Mouse (Mus musculus): ENCODE results near the gene Nt5dc2. TPM values are rescaled to one million over a fixed set of nuclear protein-coding genes. Genes with fewer than 3 reads are reported as not detected.

Gene Nt5dc2
- total RNA-seq, 2 experiments from 2014 or later, result 1.9 to 4.6 TPM

DNA sequence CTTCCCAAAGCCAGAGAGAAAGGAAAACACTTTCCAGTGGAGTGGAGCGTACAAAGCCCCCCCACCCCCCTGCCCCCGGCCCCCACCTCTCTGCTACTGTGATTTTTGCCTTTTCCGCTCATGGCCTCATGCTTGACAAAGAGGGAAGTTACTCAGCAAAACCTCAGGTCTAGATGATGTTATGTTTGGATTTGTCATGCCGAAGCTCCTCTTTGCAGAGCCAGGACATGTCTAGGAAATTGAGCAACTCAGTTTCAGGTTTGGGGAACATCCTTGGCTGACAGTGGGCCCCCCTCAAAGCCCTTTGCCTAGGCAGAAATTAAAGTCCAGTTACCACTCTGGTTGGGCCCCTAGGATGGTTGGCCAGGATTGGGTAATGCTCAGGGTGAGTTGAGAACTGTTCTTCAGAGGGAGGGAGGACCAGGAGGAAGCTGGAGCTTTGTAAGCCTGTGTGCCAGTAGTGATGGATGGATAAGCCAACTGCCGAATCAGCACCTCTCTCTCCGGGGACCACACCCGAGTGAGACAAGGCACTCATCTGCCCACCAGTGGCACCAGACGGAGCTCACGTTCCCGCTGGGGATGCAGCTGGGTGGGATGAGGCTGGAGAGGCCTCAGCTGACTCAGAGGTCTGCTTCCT is 35.3 kb downstream of the Nt5dc2 start:
- no peak for DNase-seq (ENCODE audit: low spot score in 2 of 2)

DNA sequence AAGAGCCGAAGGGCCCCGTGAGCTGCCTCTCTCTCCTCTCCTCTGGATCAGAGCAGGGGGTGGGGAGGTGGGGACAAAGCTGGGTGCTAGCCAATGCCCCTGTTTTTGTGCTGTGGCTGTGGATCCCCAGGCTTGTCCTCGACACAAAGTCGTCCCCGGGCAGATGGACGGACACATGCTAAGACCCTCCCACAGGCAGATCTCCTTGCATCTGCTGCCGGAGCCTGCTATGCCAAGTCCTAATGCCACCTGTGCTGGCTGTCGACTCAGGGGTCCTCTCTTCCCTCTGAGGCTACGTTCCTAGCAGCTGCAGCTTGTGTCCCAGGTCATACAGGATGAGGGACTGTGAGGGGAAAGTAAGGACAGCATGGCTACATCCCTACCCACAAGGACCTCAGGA is 36.0 kb downstream of the Nt5dc2 start:
- no peak for DNase-seq (ENCODE audit: low spot score in 2 of 2)

DNA sequence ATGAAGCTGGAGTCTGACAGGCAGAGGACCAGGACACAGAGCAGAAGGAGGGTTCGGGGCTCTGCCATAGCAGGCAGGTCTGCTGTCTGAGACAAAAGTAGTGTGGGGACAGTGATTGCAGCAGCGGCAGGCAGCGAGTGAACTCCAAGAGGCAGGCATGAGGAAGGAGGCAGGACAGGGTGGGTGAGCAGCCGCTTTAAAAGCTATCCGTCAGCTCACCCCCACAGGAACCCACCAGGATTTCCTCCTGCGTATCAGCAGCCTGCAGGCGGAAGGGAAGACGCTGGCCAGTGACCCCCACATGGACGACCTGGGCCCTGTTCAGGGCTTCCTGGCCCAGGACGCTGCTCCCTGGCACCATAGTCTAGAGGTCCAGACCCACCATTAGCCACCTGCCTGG is 37.6 kb downstream of the Nt5dc2 start, which contains the start of gene Stab1:
Gene Stab1 (minus strand): TSS at position 217 of the 400 bp plus-strand sequence.
- DNase-seq (ENCODE audit: low spot score in 2 of 2), result no peak

DNA sequence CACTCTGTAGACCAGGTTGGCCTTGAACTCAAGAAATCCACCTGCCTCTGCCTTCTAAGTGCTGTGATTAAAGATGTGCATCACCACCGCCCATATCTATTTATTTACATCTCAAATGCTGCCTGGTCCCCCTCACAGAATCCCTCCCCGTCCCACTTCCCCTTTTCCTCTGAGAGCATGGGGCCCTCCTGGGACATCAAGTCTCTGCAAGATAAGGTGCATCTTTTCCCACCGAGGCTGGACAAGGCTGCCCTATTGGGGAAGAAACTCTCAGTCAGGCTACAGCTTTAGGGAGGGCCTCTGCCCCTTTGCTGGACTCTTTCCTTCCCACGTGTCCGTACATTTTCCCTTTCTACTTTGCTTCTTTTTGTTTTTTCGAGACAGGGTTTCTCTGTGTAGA is 38.7 kb downstream of the Nt5dc2 start:
- DNase-seq (ENCODE audit: low spot score in 2 of 2), result no peak

DNA sequence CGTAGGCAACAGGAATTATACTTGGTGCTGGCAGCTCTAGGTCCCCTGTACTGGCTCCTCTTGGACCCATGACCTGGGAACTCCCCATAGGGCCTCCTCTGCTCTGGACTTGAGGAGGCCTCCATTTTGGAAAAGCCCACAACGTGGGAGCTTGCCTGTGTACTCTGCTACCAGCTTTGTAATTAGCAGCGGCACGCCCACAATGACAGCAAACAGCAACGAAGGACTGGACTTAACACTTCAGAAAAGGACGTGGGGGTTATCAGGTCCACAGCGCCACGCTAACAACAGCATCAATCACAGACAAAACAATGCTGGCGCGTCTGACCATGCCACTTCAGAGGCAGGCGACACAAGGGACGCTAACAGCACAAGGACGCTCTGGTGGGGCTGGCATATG is 40.1 kb downstream of the Nt5dc2 start:
- DNase-seq (ENCODE audit: low spot score in 2 of 2), result no peak

DNA sequence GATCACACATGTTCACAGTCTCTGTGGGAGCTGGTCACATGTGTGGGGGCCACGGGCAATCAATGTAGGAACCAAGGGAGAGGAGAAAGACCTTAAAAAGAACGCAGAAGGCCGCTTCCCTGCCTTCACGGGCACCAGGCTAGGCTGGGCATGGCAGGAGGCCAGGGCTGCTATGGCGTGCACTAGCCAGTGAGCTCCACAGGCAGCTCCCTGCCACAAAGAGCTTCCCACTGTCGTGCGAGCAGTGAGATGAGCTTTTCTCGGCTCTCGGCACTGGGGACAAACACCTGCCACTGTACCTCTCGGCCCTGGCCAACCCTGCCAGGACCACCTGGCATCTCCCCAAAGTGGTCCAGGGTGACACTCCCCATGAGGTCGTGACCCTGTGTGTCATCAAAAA is 40.5 kb downstream of the Nt5dc2 start:
- no peak for DNase-seq (ENCODE audit: low spot score in 2 of 2)

DNA sequence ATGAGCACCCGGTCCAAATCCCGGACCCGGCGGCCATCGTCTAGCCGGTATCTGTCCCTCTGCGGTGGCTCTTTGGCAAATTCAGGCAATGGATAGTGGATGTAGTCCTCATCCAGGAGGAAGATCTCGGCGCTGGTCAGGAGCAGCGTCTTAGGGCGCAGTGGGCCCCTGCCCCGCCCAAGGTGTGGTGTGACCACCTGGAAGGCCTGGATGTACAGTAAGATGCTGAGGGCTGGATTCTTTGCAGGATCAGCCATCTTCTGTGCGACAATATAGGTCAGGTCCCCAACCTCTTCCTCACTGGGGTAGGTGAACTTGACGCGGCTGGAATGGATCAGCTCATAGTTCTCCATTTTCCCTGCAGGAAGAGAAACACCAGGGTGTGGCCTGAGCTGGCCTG is 41.0 kb downstream of the Nt5dc2 start:
- DNase-seq (ENCODE audit: low spot score in 2 of 2), result no peak

DNA sequence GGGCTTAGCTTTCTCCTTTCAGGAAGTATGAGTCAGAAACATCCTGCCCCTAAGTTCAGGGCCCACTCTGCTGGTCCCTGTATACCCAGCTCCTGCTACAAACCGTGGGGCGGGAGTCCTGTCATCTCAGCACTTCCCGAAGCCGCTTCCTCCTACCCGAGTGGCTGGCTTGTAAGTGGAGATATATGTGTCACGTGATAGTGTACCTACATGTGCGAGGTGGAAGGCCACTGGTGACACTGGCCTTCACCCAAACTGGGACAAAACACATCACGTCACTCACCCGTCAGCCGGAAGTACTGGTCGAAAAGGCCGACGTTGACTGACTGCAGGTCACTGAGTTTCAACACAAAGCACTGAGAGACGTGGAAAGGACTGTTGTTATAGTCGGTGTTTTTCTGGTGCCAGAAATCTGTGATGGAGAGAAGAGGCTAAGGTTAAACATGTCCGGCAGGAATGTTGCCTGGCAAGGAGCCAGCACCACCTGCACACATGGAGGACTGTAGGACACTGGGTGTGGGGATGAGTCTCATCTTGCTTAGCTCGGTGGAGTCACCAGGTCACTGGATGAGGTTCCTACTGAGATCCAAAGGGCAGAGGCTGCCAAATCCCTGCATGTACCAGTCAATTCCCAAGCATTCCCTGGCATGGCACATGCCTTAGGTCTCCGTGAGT is 42.1 kb downstream of the Nt5dc2 start:
- no peak for DNase-seq (ENCODE audit: low spot score in 2 of 2)

DNA sequence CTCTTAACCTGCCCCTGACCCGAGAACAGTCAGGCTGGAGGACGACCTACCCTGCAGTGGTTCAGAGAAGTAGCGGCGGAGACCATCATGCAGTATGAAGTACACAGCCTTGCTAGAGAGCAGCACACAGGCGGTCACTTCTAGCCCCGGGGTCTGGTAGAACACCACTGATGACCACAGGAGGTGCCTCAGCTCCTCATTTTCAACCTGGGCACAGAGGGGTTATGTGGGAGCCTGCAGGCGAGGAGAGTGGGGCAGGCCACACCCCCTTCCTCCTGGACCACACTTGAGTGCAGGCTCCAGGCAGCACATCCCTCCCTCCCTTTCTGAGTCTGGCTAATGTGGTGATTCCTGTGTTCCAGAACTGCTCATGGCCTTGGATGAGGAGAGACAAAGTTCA is 42.7 kb downstream of the Nt5dc2 start:
- no peak for DNase-seq (ENCODE audit: low spot score in 2 of 2)

DNA sequence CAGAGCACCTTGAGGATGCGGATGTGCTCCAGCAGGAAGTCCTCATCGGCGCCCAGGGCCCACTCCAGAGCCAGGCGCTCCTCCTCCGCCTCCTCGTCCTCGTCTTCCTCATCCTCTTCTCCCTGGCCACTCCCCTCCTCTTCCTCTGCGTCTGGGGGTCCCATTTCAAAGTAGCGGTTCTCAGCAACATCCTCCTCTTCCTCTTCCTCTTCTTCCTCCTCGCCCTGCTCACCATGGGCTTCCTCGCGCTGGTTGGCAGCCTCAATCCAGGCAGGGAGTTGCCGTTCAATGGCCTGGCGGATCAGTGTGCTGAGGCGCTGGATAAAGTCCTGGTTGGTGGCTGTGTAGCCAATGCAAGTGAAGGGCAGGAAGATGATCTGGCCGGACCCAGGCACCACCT is 46.4 kb downstream of the Nt5dc2 start:
- DNase-seq (ENCODE audit: low spot score in 2 of 2), result no peak

DNA sequence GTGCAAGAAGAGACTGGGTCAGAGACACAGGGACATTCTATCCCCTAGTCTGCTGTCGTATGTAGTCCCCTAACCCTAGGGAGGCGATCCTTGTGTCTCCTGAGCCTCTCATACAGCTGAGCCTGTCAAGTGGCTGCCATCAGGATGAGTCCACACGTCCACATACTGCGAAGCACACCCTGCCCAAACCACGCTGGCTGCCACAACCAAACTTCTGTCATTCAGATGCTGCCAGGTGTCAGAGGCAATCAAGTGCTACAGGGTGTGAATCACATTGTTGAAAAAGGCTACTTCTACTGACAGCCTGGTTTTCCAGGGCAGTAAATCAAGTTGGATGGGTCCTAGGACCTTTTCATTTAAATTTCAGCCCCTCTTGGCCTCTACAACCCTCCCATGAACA is 46.9 kb downstream of the Nt5dc2 start:
- no peak for DNase-seq (ENCODE audit: low spot score in 2 of 2)

DNA sequence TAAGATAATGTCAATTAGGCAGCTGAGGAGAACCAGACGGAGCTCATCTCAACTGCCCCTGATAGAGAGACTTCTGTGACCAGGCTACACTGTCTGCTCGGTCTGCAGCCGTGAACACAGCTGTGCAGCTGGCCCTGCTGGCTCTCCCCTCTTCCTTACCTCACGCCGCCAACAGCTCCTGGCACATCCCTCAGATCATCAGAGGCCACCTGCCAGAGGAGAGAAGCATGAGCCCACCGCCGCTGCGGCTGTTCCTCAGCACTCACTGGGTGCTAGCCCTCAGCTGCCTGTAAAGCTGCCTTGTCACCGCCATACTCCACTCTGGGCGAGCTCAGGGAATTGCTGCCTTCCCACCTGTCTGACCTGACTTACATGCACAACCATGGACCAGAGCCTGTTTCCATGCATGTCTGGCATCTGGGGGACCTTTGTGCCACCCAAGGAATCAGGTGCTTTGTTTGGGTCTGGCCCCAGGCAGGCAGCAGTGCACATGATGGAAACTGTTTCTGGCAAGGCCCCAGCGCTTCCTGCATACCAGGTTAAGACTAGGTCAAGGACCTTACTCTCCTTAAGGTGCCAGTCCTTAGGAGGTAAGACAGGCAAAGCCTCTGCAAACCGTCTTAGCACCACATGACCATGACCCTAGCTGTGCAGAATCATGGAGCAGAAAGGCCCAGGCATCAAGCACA is 49.0 kb downstream of the Nt5dc2 start:
- DNase-seq (ENCODE audit: low spot score in 2 of 2), result no peak

DNA sequence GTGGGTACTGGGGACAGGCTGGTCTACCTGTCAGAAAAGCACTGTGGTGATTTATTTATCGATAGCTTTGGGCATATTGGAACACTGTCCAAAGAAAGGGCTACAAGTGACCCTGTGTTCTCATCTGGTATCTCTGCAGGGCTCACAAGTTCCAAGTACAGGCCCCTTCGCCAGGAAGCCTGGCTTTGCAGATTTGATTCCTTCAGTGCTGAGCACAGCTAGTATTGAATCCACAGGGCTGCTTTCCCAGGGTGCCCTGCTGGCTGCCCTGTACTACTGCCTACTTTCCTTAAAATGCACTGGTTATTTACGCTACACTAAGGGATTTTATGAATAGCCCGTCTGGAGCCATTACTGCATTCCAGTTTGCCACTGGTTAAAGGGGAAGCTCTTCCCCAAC is 50.7 kb downstream of the Nt5dc2 start:
- DNase-seq (ENCODE audit: low spot score in 2 of 2), result no peak

DNA sequence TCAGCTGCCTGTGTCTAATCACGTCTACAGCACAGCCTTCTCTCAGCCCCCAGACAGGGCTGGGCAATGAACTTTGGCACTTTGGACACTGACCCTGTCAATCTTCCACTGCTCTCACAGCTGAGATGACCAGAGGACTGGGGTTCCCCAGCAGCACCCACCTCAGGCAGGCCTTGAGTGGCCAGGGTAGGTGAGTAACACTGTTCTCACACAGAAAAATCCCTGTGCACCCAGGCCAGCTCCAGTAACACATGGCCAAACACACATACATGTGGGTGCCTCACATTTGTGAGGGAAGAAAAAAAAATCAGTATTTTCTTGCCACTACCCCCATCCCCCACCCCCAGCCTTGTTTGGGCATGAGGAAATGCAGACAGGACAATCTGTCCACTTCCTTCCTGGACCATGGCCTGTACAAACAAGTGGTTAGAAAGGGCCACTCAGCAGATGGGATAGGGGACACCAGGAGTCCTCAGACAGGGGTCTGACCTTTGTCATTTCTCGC is 52.0 kb downstream of the Nt5dc2 start:
- DNase-seq (ENCODE audit: low spot score in 2 of 2), result no peak

DNA sequence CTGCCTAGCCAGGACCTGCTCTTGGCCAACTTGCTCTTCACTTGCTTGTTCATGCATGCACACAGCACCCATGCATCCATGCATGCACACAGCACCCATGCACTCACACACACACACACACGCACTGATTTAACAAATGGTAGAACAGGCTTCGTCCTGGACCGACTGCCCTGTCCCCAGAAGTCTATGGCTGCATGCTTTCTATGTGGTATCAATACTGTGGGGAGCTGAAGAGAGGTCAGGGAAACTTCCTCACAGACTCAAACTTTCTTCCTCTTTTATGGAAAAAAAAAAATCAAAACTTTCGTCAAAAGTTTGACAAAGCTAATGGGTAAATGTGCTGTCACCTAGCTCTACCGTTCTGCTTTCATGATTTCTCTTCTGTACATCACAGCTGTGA is 52.7 kb downstream of the Nt5dc2 start:
- DNase-seq (ENCODE audit: low spot score in 2 of 2), result no peak

DNA sequence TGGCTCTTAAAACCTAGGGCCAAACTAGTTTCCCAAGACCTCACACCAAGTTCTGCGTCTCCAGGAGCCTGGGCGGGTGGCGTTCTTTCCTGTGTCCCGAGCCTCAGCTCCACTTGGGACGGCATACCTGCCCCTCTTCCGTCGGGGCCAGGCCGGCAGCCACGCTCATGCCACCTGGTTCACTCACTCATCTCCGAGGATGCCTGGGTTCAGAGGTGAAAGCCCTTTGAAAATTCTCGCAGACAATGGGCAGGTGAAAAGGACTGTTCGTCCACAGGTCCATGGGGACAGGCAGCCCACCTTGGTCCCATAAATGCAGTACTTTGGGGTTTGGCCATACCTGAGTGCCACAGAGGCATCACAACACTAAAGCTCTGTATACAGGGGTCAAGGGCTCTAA is 53.3 kb downstream of the Nt5dc2 start:
- no peak for DNase-seq (ENCODE audit: low spot score in 2 of 2)

DNA sequence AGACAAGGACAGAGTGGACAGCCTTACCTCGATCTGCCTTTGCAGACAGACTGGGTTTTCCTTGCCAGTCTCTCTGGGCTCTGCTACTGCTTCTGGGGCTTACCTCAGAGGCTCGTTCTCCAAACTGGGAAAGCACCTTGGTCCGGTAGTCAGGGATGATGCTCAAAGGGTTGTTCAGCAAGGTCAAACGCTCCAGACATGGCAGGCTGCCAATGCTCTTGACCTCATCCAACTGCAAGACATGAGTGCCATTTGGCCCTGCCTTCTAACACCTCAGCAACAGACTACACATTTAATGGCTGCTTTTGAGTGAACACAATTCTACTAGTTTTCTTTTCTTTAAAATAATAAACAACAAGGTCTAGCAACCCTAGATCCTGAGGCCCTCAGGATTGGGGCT is 55.8 kb downstream of the Nt5dc2 start:
- no peak for DNase-seq (ENCODE audit: low spot score in 2 of 2)

Other genes with a start within 250 kb of the Nt5dc2 start
- under 1 TPM in 1 of 2 experiments, not detected in 1; 0.19 TPM for gene Itih4, start 244.6 kb upstream of the Nt5dc2 start, total RNA-seq (2021)
- 10 to 100 TPM; 25.8 to 32.8 TPM for gene Itih3, start 207.3 kb upstream of the Nt5dc2 start, total RNA-seq (2021)
- gene Itih1, start 187.8 kb upstream of the Nt5dc2 start, total RNA-seq (2021), result not detected
- gene Nek4, start 179.7 kb upstream of the Nt5dc2 start, total RNA-seq (2021), result 10 to 100 TPM; 17.0 to 21.2 TPM
- gene Glt8d1, start 129.7 kb upstream of the Nt5dc2 start, total RNA-seq (2021), result 10 to 100 TPM; 34.0 to 38.2 TPM
- gene Spcs1, start 129.4 kb upstream of the Nt5dc2 start, total RNA-seq (2021), result 100 to 1,000 TPM; 166 to 174 TPM
- gene Pbrm1, start 111.9 kb upstream of the Nt5dc2 start, total RNA-seq (2021), result 10 to 100 TPM; 52.3 to 54.5 TPM
- gene Gnl3, start 111.9 kb upstream of the Nt5dc2 start, total RNA-seq (2021), result 10 to 100 TPM; 42.1 to 53.0 TPM
- gene Smim4, start 2.1 kb upstream of the Nt5dc2 start, total RNA-seq (2021), result 10 to 100 TPM; 22.8 to 29.7 TPM
- gene Stab1, start 37.6 kb downstream of the Nt5dc2 start, total RNA-seq (2021), result 10 to 100 TPM; 22.3 to 25.0 TPM
- gene Tnnc1, start 77.3 kb downstream of the Nt5dc2 start, total RNA-seq (2021), result 10 to 100 TPM; 18.8 to 20.1 TPM
- 100 to 1,000 TPM; 359 to 363 TPM for gene Nisch, start 85.9 kb downstream of the Nt5dc2 start, total RNA-seq (2021)
- 1 to 10 TPM; 4.7 to 5.3 TPM for gene Sema3g, start 86.8 kb downstream of the Nt5dc2 start, total RNA-seq (2021)
- gene Phf7, start 120.3 kb downstream of the Nt5dc2 start, total RNA-seq (2021), result 1 to 10 TPM; 3.2 to 4.1 TPM
- 100 to 1,000 TPM; 145 TPM for gene Bap1, start 120.4 kb downstream of the Nt5dc2 start, total RNA-seq (2021)
- 1 to 10 TPM; 4.9 to 5.1 TPM for gene Dnah1, start 192.8 kb downstream of the Nt5dc2 start, total RNA-seq (2021)
- gene Capn7, start 205.6 kb downstream of the Nt5dc2 start, total RNA-seq (2021), result 10 to 100 TPM; 37.5 to 40.8 TPM